18 mouse cellular contexts compared by ENCODE assay signal in the genomic region with DNA sequence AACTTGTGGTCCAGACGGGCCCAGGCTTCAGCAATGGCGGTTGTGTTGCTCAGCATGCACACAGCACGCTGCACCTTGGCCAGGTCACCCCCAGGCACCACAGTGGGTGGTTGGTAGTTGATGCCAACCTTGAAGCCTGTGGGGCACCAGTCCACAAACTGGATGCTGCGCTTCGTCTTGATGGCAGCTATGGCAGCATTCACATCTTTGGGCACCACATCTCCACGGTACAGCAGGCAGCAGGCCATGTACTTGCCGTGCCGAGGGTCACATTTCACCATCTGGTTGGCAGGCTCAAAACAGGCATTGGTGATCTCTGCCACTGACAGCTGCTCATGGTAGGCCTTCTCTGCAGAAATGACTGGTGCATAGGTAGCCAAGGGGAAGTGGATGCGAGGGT. TPM values are rescaled to one million over a fixed set of nuclear protein-coding genes. Genes with fewer than 3 reads are reported as not detected.
DNase-seq lines count a peak whose midpoint lies in the region; ATAC-seq and TF ChIP-seq lines count a peak whose summit lies in the region.
"Had no signal": no experiment of that assay in that cellular context is flagged by ENCODE, and none has a peak within 500 bp of the region (broad histone marks: within the 10 kb centered on the region; RNA-seq: fewer than 3 reads in every experiment).

No protein-coding gene starts in this region.

- DNase-seq in heart, adult 11 months, result peak; percentile 92
- DNase-seq in stomach, postnatal 0 days (ENCODE audit: low spot score), result no peak
- no peak for DNase-seq in adrenal gland, postnatal 4 days (ENCODE audit: low spot score in 2 of 2)
- no peak for DNase-seq in B cell, adult 2 months
- DNase-seq: adrenal gland, postnatal 10 days; forebrain, postnatal 0 days; lung, postnatal 14 days; right cerebral cortex, postnatal 14 days had no signal

- peaks cover 45% of the 10 kb centered on the region for H3K36me3 ChIP-seq in heart, embryonic 12.5 days
- H3K36me3 ChIP-seq in megakaryocyte, embryonic 14.5 days (replicated peaks; ENCODE audit: low read length), result peaks cover 71% of the 10 kb centered on the region
- peaks cover 60% of the 10 kb centered on the region for H3K36me3 ChIP-seq in liver, embryonic 12.5 days
- H3K36me3 ChIP-seq in stomach, postnatal 0 days (ENCODE audit: control insufficient read depth, insufficient read depth, low read length), result peaks cover 9% of the 10 kb centered on the region; the same call in 1 of the 2 replicates

- no peak for TF ChIP-seq CTCF in stomach, postnatal 0 days (IDR thresholded peaks at IDR 0.05; ENCODE audit: low read depth)

- no peak overlapping the region for H3K4me3 ChIP-seq in heart, embryonic 12.5 days
- peak overlapping the region; percentile 96 for H3K4me3 ChIP-seq in megakaryocyte, embryonic 14.5 days (replicated peaks)
- peak overlapping the region; percentile 89 for H3K4me3 ChIP-seq in liver, embryonic 12.5 days
- H3K4me3 ChIP-seq in stomach, postnatal 0 days (ENCODE audit: low read depth, low read length), result no peak overlapping the region
- H3K4me3 ChIP-seq: embryonic facial prominence, embryonic 15.5 days had no signal

- WGBS in heart, embryonic 12.5 days, result 93% methylated on average over 9 of the region's 9 CpGs
- WGBS in liver, embryonic 12.5 days (ENCODE audit: insufficient replicate concordance), result 88% methylated on average over 9 of the region's 9 CpGs
- WGBS in stomach, postnatal 0 days, result 91% methylated on average over 9 of the region's 9 CpGs

- H3K27ac ChIP-seq in heart, embryonic 12.5 days (ENCODE audit: poor library complexity, severe bottlenecking), result no peak overlapping the region
- peak overlapping the region; percentile 95 for H3K27ac ChIP-seq in liver, embryonic 12.5 days
- peak overlapping the region; percentile 25; the same call in 1 of the 2 replicates for H3K27ac ChIP-seq in stomach, postnatal 0 days (replicated peaks)
- H3K27ac ChIP-seq: embryonic facial prominence, embryonic 15.5 days; hindbrain, embryonic 14.5 days had no signal

- no peak overlapping the region for H3K9ac ChIP-seq in heart, embryonic 12.5 days
- H3K9ac ChIP-seq in liver, embryonic 12.5 days, result peak overlapping the region; percentile 93
- H3K9ac ChIP-seq in stomach, postnatal 0 days (ENCODE audit: low read length), result no peak overlapping the region
- H3K9ac ChIP-seq: embryonic facial prominence, embryonic 15.5 days; forebrain, postnatal 0 days; hindbrain, embryonic 14.5 days had no signal

- TF ChIP-seq EP300 in stomach, postnatal 0 days (optimal IDR thresholded peaks at IDR 0.05), result no peak

- no peaks in the 10 kb centered on the region for H3K9me3 ChIP-seq in heart, embryonic 12.5 days (replicated peaks)
- no peaks in the 10 kb centered on the region for H3K9me3 ChIP-seq in megakaryocyte, embryonic 14.5 days
- H3K9me3 ChIP-seq in liver, embryonic 12.5 days (replicated peaks), result no peaks in the 10 kb centered on the region
- H3K9me3 ChIP-seq in stomach, postnatal 0 days (ENCODE audit: control insufficient read depth, low read length), result no peaks in the 10 kb centered on the region
- H3K9me3 ChIP-seq: embryonic facial prominence, embryonic 15.5 days had no signal

- no peak overlapping the region for H3K4me2 ChIP-seq in heart, embryonic 12.5 days
- H3K4me2 ChIP-seq in liver, embryonic 12.5 days, result peak overlapping the region; percentile 95
- H3K4me2 ChIP-seq in stomach, postnatal 0 days (replicated peaks; ENCODE audit: low read depth), result no peak overlapping the region
- H3K4me2 ChIP-seq: embryonic facial prominence, embryonic 15.5 days; hindbrain, embryonic 14.5 days had no signal

- H3K27me3 ChIP-seq in heart, embryonic 12.5 days (replicated peaks), result peaks cover 46% of the 10 kb centered on the region
- no peaks in the 10 kb centered on the region for H3K27me3 ChIP-seq in megakaryocyte, embryonic 14.5 days (replicated peaks)
- peaks cover 14% of the 10 kb centered on the region for H3K27me3 ChIP-seq in liver, embryonic 12.5 days (replicated peaks)
- no peaks in the 10 kb centered on the region for H3K27me3 ChIP-seq in stomach, postnatal 0 days (ENCODE audit: control insufficient read depth, insufficient read depth, low read length)

- ATAC-seq in heart, embryonic 12.5 days (ENCODE audit: insufficient number of reproducible peaks, low FRiP score), result no peak
- ATAC-seq in megakaryocyte, adult 5-6 weeks (ENCODE audit: poor library complexity, severe bottlenecking), result no peak
- ATAC-seq in liver, embryonic 12.5 days, result no peak
- ATAC-seq in stomach, postnatal 0 days (ENCODE audit: low FRiP score, low TSS enrichment), result no peak
- ATAC-seq: forebrain, postnatal 0 days; midbrain, embryonic 16.5 days had no signal

- peaks cover 38% of the 10 kb centered on the region for H3K4me1 ChIP-seq in heart, embryonic 12.5 days (replicated peaks)
- peaks cover 82% of the 10 kb centered on the region for H3K4me1 ChIP-seq in megakaryocyte, embryonic 14.5 days
- H3K4me1 ChIP-seq in liver, embryonic 12.5 days, result peaks cover 80% of the 10 kb centered on the region
- 0 out of 2 replicates have a peak, but pooled peaks cover 2% of the 10 kb centered on the region for H3K4me1 ChIP-seq in stomach, postnatal 0 days (replicated peaks; ENCODE audit: control insufficient read depth, insufficient read depth)

RNA-seq across cellular contexts. Expression of a gene that starts 3.9 kb away (rescaled TPM):
- polyA plus RNA-seq in heart, embryonic 12.5 days (2016; fragmentation: Nextera tagmentation; extraction: Ambion mirVana), result 34.1 and 38.0 TPM in 2 replicates
- polyA plus RNA-seq in megakaryocyte, embryonic 14.5 days (2012; ENCODE audit: insufficient read depth, low replicate concordance), result 283 and 585 TPM in 2 replicates
- 373 and 391 TPM in 2 replicates for total RNA-seq in megakaryocyte, adult 5-6 weeks (2015)
- total RNA-seq in megakaryocyte, adult 5-6 weeks (2017), result 160 and 168 TPM in 2 replicates
- 465 and 490 TPM in 2 replicates for polyA plus RNA-seq in liver, embryonic 12.5 days (2016; fragmentation: Nextera tagmentation; extraction: Ambion mirVana)
- 314 and 325 TPM in 2 replicates for polyA plus RNA-seq in stomach, postnatal 0 days (2015; fragmentation: Nextera tagmentation; extraction: Ambion mirVana)
- 10 to 100 TPM; 46.4 to 54.4 TPM for total RNA-seq in adrenal gland, postnatal 4 days (2021)

RNA-seq across cellular contexts. Expression of a gene that starts 5.1 kb away (rescaled TPM):
- polyA plus RNA-seq in heart, embryonic 12.5 days (2016; fragmentation: Nextera tagmentation; extraction: Ambion mirVana), result 78.0 and 83.1 TPM in 2 replicates
- 195 and 221 TPM in 2 replicates for polyA plus RNA-seq in megakaryocyte, embryonic 14.5 days (2012; ENCODE audit: insufficient read depth, low replicate concordance)
- 99.9 and 101 TPM in 2 replicates for total RNA-seq in megakaryocyte, adult 5-6 weeks (2015)
- 71.1 and 84.6 TPM in 2 replicates for total RNA-seq in megakaryocyte, adult 5-6 weeks (2017)
- 107 and 110 TPM in 2 replicates for polyA plus RNA-seq in liver, embryonic 12.5 days (2016; fragmentation: Nextera tagmentation; extraction: Ambion mirVana)
- polyA plus RNA-seq in stomach, postnatal 0 days (2015; fragmentation: Nextera tagmentation; extraction: Ambion mirVana), result 57.9 and 58.1 TPM in 2 replicates
- 100 to 1,000 TPM in 1 of 2 experiments, 10 to 100 TPM in 1; 96.8 to 110 TPM for total RNA-seq in adrenal gland, postnatal 4 days (2021)

RNA-seq across cellular contexts. Expression of a gene that starts 5.2 kb away (rescaled TPM):
- 9.6 and 11.1 TPM in 2 replicates for polyA plus RNA-seq in heart, embryonic 12.5 days (2016; fragmentation: Nextera tagmentation; extraction: Ambion mirVana)
- polyA plus RNA-seq in megakaryocyte, embryonic 14.5 days (2012; ENCODE audit: insufficient read depth, low replicate concordance), result 0.47 and 1.1 TPM in 2 replicates
- total RNA-seq in megakaryocyte, adult 5-6 weeks (2015), result 7.5 and 8.2 TPM in 2 replicates
- total RNA-seq in megakaryocyte, adult 5-6 weeks (2017), result 6.7 and 12.2 TPM in 2 replicates
- polyA plus RNA-seq in liver, embryonic 12.5 days (2016; fragmentation: Nextera tagmentation; extraction: Ambion mirVana), result 5.2 and 6.1 TPM in 2 replicates
- 5.2 and 7.1 TPM in 2 replicates for polyA plus RNA-seq in stomach, postnatal 0 days (2015; fragmentation: Nextera tagmentation; extraction: Ambion mirVana)
- total RNA-seq in adrenal gland, postnatal 4 days (2021), result 10 to 100 TPM; 45.2 to 67.4 TPM

RNA-seq across cellular contexts. Expression of a gene that starts 16.1 kb away (rescaled TPM):
- polyA plus RNA-seq in heart, embryonic 12.5 days (2016; fragmentation: Nextera tagmentation; extraction: Ambion mirVana), result not detected in 2 replicates
- not detected in 2 replicates for polyA plus RNA-seq in megakaryocyte, embryonic 14.5 days (2012; ENCODE audit: insufficient read depth, low replicate concordance)
- total RNA-seq in megakaryocyte, adult 5-6 weeks (2015), result not detected in 2 replicates
- total RNA-seq in megakaryocyte, adult 5-6 weeks (2017), result not detected in 2 replicates
- polyA plus RNA-seq in liver, embryonic 12.5 days (2016; fragmentation: Nextera tagmentation; extraction: Ambion mirVana), result not detected in 2 replicates
- polyA plus RNA-seq in stomach, postnatal 0 days (2015; fragmentation: Nextera tagmentation; extraction: Ambion mirVana), result 0.25 TPM in 1 of 2 replicates, not detected in the other
- total RNA-seq in adrenal gland, postnatal 4 days (2021), result not detected
- total RNA-seq: adrenal gland, postnatal 10 days; forebrain, postnatal 0 days; left cerebral cortex, postnatal 10 days had no signal
- polyA plus RNA-seq: embryonic facial prominence, embryonic 15.5 days; heart, embryonic 14.5 days; hindbrain, embryonic 14.5 days; large intestine, adult 2 months; midbrain, embryonic 16.5 days had no signal

RNA-seq across cellular contexts. Expression of a gene that starts 20.4 kb away (rescaled TPM):
- 34.5 and 37.5 TPM in 2 replicates for polyA plus RNA-seq in heart, embryonic 12.5 days (2016; fragmentation: Nextera tagmentation; extraction: Ambion mirVana)
- 97.0 and 100 TPM in 2 replicates for polyA plus RNA-seq in megakaryocyte, embryonic 14.5 days (2012; ENCODE audit: insufficient read depth, low replicate concordance)
- 1.9 and 2.6 TPM in 2 replicates for total RNA-seq in megakaryocyte, adult 5-6 weeks (2015)
- 5.9 and 7.3 TPM in 2 replicates for total RNA-seq in megakaryocyte, adult 5-6 weeks (2017)
- polyA plus RNA-seq in liver, embryonic 12.5 days (2016; fragmentation: Nextera tagmentation; extraction: Ambion mirVana), result 27.2 and 27.8 TPM in 2 replicates
- polyA plus RNA-seq in stomach, postnatal 0 days (2015; fragmentation: Nextera tagmentation; extraction: Ambion mirVana), result 24.2 and 25.8 TPM in 2 replicates
- 10 to 100 TPM; 40.5 to 42.5 TPM for total RNA-seq in adrenal gland, postnatal 4 days (2021)

Comparison
In these comparisons a context has a peak if more than half of its experiments do, and no peak if none do; other contexts are left out.
1. H3K4me3 ChIP-seq: peak in megakaryocyte, embryonic 14.5 days (single experiment) and liver, embryonic 12.5 days (single experiment); none in heart, embryonic 12.5 days (single experiment) and stomach, postnatal 0 days (single experiment).